Comparison of ENCODE assay signal across 10 mouse cellular contexts in the genomic region with DNA sequence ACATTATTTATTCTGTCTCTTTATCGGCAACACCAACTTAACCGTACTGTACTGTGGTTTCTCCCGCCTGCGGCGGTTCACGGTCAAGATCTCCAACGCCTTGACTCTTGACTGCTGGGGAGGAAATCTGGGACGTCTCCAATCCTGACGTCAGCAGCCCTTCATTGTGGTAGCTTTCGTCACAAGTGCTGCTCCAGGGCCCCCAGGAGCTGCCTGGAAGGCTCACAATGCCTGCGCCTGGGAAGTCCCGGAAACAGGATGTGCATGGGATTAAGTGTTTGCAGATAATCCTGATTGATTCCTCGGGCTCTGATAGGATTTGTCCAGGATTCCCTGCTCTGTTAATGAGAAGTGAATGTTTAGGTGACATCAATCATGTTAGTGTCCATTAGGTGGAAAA.
DNase-seq lines count a peak whose midpoint lies in the region; ATAC-seq and TF ChIP-seq lines count a peak whose summit lies in the region.
"Had no signal": no experiment of that assay in that cellular context is flagged by ENCODE, and none has a peak within 500 bp of the region (broad histone marks: within the 10 kb centered on the region; RNA-seq: fewer than 3 reads in every experiment).

No protein-coding gene starts in this region.

- no peak for TF ChIP-seq CTCF in kidney, adult 2 months (conservative IDR thresholded peaks at IDR 0.05; ENCODE audit: insufficient read depth, insufficient read length, low read depth, low read length)

- no peaks in the 10 kb centered on the region for H3K36me3 ChIP-seq in kidney, adult 2 months (ENCODE audit: control insufficient read depth, insufficient read depth, low read length)
- H3K36me3 ChIP-seq in kidney, embryonic 14.5 days (ENCODE audit: control insufficient read depth, insufficient read depth, low read length): no peaks in the 10 kb centered on the region
- H3K36me3 ChIP-seq: limb, embryonic 12.5 days had no signal

- H3K4me1 ChIP-seq in kidney, adult 2 months (ENCODE audit: control insufficient read depth, insufficient read depth, low read length): peaks cover 2% of the 10 kb centered on the region; the same call in 1 of the 2 replicates
- no peaks in the 10 kb centered on the region for H3K4me1 ChIP-seq in kidney, embryonic 14.5 days (ENCODE audit: control insufficient read depth, insufficient read depth, low read length)

- TF ChIP-seq POLR2A in kidney, adult 2 months (IDR thresholded peaks at IDR 0.05; ENCODE audit: low read depth, low read length): no peak

- WGBS in kidney, adult 2 months: 58% methylated on average over 13 of the region's 13 CpGs
- 67% methylated on average over 13 of the region's 13 CpGs for WGBS in kidney, embryonic 14.5 days

- H3K4me3 ChIP-seq in kidney, adult 2 months (ENCODE audit: insufficient read depth, low read depth, low read length): no peak overlapping the region
- no peak overlapping the region for H3K4me3 ChIP-seq in kidney, embryonic 14.5 days (ENCODE audit: low read length)
- H3K4me3 ChIP-seq: limb, embryonic 12.5 days had no signal

- H3K9ac ChIP-seq in kidney, embryonic 14.5 days (ENCODE audit: low read depth, low read length): no peak overlapping the region
- H3K9ac ChIP-seq: limb, embryonic 12.5 days had no signal

- no peaks in the 10 kb centered on the region for H3K27me3 ChIP-seq in kidney, adult 2 months (replicated peaks; ENCODE audit: control insufficient read depth, insufficient read depth, low read length)
- H3K27me3 ChIP-seq in kidney, embryonic 14.5 days (ENCODE audit: control insufficient read depth, insufficient read depth, low read length): no peaks in the 10 kb centered on the region
- H3K27me3 ChIP-seq: limb, embryonic 12.5 days had no signal

- no peak for ATAC-seq in kidney, embryonic 14.5 days (ENCODE audit: low FRiP score, low TSS enrichment)
- no peak for ATAC-seq in megakaryocyte progenitor cell, adult 5-6 weeks (replicated peaks; ENCODE audit: poor library complexity)

- no peak overlapping the region for H3K27ac ChIP-seq in kidney, adult 2 months (ENCODE audit: insufficient read depth, low read depth, low read length)
- H3K27ac ChIP-seq in kidney, embryonic 14.5 days (ENCODE audit: low read depth, low read length): no peak overlapping the region

- H3K9me3 ChIP-seq in kidney, embryonic 14.5 days (ENCODE audit: control insufficient read depth, low read length): no peaks in the 10 kb centered on the region
- H3K9me3 ChIP-seq: limb, embryonic 12.5 days had no signal

- no peak overlapping the region for H3K4me2 ChIP-seq in kidney, embryonic 14.5 days (replicated peaks; ENCODE audit: low read depth, low read length)
- H3K4me2 ChIP-seq: limb, embryonic 12.5 days had no signal

- DNase-seq in kidney, adult 2 months: peak; percentile 69
- DNase-seq in adrenal gland, postnatal 25 days: peak; percentile 16
- DNase-seq in kidney, adult 9 months: peak; percentile 48
- peak; percentile 84 for DNase-seq in lung, postnatal 25 days (ENCODE audit: low spot score)
- no peak for DNase-seq in spleen, postnatal 36 days (ENCODE audit: low spot score in 2 of 2)
- no peak for DNase-seq in thymus, postnatal 25 days
- DNase-seq: thymus, adult 2 months had no signal

Comparison
In these comparisons a context has a peak if more than half of its experiments do, and no peak if none do; other contexts are left out.
1. DNase-seq: peak in kidney, adult 2 months (single experiment), adrenal gland, postnatal 25 days (single experiment), kidney, adult 9 months (single experiment) and lung, postnatal 25 days (single experiment); none in spleen, postnatal 36 days (0 of 2) and thymus, postnatal 25 days (single experiment).